Mouse (Mus musculus): Measurements from ENCODE around the gene Mfap5.

- no peak for TF ChIP-seq CTCF (IDR thresholded peaks at IDR 0.05)
- no peak for TF ChIP-seq POLR2A (IDR thresholded peaks at IDR 0.05; ENCODE audit: insufficient read depth, low read depth, low read length)
These were observed 36.5 kb upstream of the Mfap5 start for GRCm38 (mm10) chr6:122469030-122469640.

All from heart, adult 2 months (tissue).